Mouse (Mus musculus): ENCODE data around the gene Hist2h2aa2.
A peak's percentile ranks its signal among the peaks of the same experiment; 100 is the strongest.
"Not testable (repeated sequence)": the region's sequence is repeated elsewhere in the genome, so short reads cannot be mapped to it uniquely, and the experiment has no call there.

Hist2h2aa2 gene

DNA sequence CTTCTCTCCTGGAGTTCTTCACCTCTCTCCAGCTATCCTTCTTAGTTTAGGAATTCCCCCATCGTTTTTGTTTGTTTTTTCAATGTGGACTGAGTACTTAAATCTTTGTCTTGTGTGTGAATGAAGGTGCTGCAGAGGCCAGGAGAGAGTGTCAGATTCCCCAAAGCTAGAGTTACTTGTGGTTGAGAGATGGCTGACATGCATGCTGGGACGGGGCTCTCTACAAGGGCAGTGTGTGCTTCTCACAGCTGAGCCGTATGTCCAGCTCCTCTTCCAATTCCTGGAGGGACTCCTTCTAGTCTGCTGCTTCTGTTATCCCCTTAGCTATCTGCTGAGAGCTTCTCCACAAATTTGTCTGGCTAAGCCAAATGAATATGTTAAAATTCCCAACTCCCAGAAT lies 4.2 kb downstream of the Hist2h2aa2 start:
- DNase-seq = no peak

DNA sequence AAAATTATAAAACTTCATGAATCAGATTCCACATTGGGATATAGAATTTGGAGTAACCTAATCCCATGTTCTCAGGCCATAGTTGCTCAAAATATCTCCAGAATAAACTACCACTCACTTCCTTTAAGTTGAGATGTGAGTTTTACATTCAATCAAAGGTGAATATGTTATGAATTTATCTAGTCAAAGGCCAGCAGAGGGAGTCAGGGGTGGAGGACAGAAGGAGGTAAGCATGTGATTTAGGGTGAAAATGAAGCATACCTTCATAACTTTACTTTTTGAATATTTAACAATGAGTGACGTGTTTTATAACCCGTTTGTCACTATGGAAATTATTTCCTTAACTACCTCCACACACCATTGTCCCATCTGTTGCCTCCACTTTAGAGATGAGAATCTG lies 5.2 kb downstream of the Hist2h2aa2 start:
- DNase-seq = no peak

DNA sequence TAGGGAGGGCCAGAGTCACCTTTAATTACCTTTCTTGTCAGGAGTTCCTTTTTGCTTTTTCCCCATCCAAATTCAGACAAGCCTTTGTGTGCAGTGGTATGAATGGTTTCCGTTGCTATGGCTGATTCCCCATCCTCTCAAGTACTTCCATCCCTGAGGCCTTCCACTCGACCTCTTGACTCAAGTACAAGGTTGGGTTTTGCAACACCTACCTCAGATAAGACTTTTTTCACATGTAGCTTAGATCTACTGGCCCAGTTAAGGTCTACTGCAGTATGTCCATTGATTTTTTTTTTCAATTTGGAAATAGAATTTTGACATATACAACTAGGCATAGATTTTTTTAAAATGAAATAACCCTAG lies 8.3 kb downstream of the Hist2h2aa2 start:
- no peak for DNase-seq

DNA sequence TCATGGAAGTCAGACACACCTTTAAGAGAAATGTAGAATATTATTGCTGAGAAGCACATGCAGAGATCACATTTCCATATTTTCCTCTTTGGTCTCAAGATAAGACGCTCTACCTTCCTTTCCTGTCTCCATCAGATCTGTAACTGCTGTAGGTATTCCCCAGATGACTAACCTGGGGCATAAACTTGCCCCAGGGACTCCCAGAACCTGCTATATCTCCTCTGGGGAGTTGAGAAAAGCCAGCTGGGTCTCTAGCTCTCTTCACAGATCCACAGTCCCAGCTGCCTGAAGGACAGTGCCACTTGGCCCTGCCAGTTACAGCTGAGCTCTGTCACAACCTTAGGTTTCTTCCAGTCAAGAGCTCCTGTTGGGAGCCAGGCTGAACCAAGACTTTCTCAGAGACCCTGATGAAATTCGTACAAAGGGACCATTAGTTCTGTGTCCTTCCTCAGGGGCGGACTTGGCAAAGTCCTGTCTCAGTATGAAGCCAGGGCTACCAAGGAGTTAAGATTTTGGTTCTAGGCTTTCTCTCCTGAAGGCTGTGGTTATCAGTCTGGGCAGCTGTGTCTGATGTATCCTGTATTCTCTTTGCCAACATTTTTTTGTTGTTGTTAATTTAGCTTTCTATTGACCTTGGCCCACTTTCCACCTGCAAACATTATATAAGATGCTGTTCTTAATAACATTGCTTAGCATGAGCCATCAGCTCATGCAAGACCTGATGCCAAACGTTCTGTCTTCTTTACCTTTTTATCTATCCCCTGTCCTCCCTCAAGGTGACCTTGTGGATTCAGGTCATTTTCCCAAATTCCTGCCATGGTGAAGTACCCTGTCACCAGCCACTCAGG lies 8.9 kb downstream of the Hist2h2aa2 start:
- DNase-seq = no peak

DNA sequence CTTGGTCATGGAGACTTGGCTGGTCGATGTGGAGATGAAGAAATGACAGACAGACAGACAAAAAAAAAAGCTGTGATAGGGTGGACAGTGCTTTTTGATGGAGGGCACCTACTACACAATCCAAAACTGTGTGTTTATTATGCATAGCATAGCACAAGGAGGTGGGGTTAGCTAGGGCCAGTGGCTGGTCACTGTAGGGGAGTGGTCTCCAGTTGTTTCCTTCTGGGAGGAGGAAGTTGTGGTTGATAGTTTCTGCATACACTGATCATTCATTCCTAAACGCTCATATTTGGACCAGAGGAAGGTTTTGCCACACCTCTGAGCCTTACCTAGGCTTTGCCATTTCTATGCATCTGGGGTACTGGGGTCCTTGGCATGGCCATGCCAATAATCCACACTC lies 9.7 kb downstream of the Hist2h2aa2 start:
- DNase-seq = no peak

DNA sequence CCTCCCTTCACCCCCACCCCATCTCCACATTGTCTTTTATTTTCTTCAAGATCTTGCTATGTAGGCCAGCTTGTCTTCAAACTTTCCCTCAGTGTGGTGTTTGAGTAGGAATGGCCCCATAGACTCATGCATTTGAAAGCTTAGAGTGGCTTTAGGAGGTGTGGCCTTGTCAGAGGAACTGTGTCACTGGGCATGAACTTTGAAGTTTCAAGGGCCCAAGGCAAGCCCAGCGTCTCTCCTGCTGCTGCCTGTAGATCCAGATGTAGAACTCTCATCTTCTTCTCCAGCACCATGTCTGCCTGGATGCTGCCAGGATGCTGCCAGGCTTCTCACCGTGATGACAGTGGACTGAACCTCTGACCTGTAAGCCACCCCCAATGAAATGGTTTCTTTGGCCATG lies 11.2 kb downstream of the Hist2h2aa2 start:
- DNase-seq = no peak

DNA sequence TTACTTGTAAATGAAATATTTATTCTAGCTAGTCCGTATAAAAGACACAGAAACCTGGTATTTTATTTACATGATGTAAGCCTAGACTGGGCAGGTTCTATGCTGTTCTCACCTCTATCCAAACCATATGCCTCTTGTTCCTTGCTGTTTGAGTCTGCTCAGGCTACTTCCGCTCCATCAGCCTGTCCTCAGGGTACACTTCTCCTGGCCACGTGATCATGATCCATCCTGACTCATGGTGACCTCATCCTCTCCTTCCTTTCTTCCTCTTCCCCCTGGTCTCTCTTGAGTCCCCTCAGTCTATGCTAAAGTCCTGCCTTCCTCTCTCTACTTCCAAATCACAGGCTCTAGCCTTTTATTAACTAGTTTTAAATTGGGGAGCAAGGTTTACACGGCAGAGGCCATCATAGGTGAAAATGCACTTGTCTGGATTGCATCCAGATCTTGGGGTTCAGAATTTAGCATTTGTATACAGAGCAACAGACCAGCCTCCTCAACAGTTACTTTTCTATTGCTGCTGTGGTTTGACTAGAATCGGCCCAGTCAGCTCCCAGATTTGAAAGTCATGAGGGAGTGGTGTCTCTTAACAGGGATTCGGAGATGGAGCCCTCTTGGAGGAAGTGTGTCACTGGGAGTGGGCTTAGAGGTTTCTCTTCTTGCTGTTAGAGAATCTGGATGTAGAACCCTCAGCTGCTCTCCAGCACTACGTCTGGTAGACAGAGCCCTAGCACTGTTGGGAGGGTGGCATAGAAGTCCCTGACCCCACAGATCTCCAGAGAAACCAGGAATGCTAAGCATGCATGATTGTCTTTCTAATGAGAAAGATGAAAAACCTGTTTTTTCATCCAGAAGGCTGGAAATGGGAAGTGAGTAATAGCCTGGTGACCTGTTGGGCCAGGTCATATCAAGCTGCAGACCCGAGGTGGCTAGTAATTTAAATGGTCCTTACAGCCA lies 13.1 kb downstream of the Hist2h2aa2 start:
- no peak for DNase-seq

DNA sequence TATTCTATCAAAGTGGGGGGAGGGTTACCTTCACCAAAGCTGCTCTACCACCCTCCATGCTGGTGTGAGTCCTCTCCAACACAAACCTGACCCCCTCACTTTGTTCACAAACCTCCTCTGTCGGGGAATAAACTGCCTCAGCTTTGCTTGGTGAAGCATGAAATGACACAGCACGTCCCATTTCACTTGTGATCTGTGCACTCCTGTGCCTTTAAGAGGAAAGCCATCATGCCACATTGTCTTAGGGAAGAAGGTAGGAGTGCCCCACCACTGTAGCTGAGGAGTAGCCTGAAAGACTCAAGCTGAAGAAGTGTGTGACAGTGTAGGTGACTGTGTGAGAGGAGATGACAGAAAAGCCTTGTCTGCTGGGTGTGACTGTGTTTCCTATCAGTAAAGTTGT lies 14.7 kb downstream of the Hist2h2aa2 start:
- no peak for DNase-seq

DNA sequence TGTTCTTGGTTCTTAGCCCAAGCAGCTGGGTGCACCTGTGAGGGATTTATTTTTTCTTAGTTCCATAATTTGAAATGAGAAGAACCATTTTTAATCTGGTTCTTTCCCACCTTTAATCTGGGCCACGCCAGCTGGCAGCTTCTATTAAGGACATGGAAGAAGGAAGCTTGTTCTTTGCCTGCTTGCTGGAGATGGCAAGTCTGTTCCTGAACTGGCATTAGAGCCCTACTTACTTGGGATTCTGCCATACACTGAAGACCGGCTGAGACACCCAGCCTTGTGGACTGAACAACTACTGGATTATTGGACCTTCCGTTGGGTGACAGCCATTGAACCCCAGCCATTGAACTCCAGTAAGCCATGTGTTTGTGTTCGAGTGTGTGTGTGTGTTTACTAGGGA lies 17.3 kb downstream of the Hist2h2aa2 start:
- no peak for DNase-seq

DNA sequence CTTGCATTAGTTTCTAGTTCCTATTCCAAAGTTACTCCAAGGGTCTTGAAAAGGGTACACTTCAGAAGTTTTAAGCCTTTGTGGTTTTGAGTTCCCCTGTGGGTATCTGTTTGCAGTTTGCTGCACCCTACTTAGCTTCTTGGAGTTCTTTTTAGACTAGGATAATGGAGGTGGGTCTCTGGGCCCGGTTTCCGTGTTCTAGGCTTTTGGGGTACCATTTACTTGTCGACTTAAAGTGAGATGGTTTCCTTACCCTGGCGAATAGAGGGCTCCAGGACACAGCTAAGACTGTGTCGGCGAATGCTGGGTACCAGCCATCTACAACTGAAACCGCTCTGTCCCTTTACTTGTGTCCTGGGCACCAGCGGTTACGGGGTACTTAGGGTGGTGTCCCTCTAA lies 18.4 kb downstream of the Hist2h2aa2 start:
- DNase-seq = no peak

DNA sequence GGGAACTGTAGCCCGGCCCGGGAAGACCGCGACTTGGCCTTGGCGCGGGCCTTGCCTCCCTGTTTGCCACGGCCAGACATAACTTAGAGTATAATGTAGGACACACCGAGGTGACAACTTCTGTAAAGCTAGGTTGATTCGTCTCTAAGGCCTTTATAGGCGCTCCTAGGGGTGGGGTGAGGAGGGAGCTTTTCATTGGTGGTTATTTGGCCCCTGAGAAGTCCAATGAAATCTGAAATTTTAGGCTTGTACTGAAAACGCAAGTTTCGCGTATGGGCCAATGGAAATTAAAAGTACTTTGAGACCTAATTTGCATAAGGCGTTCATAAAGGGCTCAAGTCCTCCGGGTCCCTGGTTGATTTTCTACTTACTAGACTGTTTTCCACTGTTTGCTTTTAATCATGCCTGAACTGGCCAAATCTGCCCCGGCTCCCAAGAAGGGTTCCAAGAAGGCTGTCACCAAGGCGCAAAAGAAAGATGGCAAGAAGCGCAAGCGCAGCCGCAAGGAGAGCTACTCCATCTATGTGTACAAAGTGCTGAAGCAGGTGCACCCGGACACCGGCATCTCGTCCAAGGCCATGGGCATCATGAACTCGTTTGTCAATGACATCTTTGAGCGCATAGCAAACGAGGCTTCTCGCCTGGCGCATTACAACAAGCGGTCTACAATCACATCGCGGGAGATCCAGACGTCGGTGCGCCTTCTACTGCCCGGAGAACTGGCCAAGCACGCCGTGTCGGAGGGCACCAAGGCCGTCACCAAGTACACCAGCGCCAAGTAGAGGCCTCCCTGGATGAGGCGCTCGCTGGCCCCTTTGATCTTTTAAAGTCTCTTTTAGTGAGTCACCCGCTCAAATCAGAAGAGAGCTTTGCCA lies 19.1 kb downstream of the Hist2h2aa2 start, which contains the start of the genes Hist2h2ac and Hist2h2be:
Hist2h2ac (minus strand) TSS at position 116 of the 875 bp plus-strand sequence.
Hist2h2be (plus strand) TSS at position 355 of the 875 bp plus-strand sequence.
- peak; percentile 73 to 87 for DNase-seq

DNA sequence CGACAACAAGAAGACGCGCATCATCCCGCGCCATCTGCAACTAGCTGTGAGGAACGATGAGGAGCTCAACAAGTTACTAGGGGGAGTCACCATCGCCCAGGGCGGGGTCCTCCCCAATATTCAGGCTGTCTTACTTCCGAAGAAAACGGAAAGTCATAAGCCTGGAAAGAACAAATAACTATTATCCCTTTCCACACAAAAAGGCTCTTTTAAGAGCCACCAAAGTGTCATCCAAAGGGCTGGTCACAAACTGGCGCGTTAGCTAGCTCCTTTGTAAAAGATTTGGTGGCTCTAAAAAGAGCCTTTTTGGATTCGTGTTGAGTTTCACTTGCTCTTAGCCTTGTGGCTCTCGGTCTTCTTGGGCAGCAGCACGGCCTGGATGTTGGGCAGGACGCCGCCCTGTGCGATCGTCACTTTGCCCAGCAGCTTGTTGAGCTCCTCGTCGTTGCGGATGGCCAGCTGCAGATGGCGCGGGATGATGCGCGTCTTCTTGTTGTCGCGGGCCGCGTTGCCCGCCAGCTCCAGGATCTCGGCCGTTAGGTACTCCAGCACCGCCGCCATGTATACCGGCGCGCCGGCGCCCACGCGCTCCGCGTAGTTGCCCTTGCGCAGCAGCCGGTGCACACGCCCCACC lies 19.8 kb downstream of the Hist2h2aa2 start:
- DNase-seq = peak in 1 of 2 experiments; percentile 82

DNA sequence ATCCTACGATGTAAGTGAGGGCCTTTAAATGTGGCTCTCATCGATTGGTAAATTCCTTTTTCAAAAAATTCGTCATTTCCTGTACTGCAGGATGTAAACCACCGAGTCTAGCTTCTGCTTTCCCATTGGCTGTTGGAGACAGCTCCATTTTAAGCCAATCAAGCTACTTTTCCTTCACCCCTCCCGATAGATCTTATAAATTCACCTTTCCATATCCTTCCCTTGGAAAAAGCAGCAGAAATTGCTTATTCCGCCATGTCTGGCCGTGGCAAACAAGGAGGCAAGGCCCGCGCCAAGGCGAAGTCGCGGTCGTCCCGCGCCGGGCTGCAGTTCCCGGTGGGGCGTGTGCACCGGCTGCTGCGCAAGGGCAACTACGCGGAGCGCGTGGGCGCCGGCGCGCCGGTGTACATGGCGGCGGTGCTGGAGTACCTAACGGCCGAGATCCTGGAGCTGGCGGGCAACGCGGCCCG lies 20.4 kb downstream of the Hist2h2aa2 start, which contains the start of the genes Bola1 and Hist2h2ab:
Bola1 (minus strand) TSS at position 49 of the 470 bp plus-strand sequence.
Hist2h2ab (plus strand) TSS at position 205 of the 470 bp plus-strand sequence.
- DNase-seq = peak; percentile 78 to 81

DNA sequence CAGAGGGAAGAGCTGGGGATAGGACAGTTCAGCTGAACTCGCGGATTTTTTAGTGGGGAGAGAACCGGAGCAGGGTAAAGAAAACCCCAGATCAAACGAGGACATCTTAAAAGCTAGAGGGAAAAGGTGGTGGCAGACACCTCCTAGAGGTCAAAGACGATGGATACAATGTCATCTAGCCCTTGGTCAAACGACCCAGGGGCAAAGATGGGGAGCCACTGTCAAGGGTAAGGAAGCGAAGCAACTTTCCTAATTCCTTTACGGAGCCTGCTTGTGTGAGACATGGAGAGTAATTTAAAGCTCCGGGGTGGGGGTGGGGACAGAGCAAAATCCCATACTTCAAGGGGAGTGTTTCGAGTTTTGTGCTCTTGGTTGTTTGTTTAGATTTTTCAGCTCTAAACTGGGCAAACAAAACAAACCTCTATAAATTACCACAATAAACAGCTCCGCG lies 20.9 kb downstream of the Hist2h2aa2 start:
- peak in 1 of 2 experiments; percentile 42 for DNase-seq

DNA sequence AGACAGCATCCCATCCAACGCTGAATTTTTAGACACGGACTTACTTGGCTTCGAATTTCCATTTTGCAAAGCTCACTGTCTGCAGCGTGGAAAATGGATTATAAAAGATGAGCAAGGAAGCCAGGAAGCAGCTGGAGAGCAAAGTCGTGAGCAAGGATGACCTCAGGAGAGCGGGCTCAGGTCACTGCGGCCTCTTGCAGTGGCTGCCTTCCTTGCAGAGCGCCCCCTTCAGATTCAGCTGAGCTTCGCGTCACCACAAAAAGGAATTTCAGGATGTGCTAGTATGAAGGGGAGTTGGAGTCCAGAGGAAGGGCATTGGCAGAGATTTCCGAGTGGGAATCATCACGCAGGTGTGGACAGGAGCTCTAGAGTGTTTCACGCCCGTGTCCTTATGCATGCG lies 30.8 kb downstream of the Hist2h2aa2 start:
- no peak for DNase-seq

DNA sequence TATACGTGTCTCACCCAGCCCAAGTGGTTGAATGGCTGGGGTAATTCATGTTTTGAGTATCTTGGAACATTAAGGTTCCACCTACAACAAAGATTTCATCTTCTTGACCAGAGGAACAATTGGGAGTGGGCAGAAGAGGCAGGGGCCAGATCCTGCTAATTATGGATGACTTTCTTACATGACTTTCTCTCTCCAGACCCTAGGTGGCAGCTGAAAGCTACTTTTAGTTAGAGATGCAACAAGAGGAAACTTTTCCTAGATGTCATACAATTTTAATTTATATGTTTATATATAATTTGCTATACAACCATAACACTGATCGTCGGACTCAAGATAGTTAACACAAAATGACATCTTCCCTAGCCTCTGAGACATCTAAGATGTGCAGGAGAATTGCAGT lies 32.3 kb downstream of the Hist2h2aa2 start:
- no peak for DNase-seq

DNA sequence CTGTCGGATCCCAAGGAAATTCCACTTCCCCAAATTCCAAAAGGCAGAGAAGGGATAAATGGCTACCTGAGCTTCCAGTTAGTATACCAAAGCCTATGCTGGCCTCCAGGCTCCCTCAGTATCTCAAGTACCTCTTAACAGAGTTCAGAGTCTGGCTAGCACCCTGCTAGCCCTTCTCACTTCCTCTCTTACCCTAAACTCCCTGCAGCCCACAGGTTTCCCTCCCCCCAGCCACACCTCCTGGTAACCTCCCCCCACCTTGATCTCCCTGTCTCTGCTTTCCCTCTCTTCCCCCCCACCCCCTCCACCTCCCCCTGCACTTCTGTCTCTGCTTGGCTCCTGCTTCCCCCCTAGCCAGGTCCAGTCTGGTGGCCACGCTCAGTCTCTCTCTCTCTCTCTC lies 40.3 kb downstream of the Hist2h2aa2 start:
- DNase-seq = no peak

DNA sequence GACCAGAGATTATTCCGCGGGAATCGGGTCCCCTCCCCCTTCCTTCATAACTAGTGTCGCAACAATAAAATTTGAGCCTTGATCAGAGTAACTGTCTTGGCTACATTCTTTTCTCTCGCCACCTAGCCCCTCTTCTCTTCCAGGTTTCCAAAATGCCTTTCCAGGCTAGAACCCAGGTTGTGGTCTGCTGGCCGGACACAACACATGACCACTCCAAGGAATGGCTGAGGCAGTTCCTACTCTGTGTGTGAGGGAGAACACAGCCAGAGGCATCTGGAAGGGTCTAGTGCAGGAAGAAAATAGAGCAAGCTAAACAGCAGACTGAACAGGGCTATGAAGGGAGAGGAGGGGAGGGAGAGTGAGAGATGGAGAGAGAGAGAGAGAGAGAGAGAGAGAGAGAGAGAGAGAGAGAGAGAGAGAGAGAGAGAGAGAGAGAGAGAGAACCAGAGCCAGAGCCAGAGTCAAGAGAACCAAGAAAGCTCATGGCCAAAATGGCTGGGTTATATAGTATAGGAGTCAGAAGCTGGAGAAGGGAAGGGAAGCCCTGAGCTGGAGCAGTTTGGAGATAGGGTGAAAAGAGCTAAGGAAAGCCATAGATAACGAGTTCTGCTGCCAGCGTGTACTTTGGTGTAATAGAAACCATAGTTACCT lies 41.4 kb downstream of the Hist2h2aa2 start:
- DNase-seq = not testable (repeated sequence)

DNA sequence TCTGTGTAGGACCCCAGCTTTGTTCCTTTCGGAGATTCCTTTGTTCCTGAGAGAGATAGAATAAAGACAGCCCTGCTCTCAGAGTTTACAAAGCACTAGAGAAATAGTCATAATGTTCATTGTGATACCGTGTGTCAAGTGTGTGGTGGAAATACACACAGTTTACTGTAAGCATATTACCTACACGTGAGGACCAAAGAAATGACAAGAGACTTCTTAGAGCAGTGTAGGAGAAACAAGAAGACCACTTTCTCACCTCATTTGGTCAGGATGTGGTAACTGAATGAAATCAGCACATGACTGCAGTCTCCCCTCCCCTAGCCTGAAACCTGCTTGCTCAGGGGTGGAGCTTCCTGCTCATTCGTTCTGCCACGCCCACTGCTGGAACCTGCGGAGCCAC lies 41.9 kb downstream of the Hist2h2aa2 start:
- DNase-seq = no peak

DNA sequence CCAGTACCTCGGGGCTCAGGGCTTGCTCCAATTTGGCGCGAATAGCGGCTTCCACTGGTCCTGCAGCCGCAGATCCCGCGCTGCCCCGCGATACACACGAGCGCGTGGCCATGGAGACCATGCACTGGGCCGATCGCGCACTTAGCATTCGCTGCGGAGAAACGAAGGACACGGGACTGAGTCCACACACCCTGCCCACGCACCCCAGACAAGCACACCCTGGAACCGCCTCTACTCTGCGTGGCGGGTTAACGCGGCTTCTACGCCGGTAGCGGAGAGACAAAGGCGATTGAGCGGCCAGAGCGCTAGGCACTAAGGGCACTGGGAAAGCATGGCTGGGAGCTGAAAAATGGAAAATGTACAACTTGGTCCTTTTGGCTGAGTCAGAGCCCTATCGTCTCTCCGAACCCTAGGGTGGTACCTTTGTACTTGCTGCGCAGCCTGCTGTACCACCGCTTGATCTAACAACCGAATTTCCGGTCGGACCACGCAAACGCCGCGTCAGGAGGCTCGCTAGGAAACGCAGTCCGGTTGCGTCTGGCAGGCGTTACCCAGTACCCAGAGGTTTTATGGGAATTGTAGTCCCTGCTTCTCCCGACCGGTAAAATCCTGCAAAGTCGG lies 42.8 kb downstream of the Hist2h2aa2 start:
- DNase-seq = peak; percentile 87 to 91
